Comparison of ENCODE assay signal across 30 mouse cellular contexts in genomic region chr13:81744092-81744396, GRCm38 (mm10). TPM values are rescaled to one million over a fixed set of nuclear protein-coding genes. Genes with fewer than 3 reads are reported as not detected.
DNase-seq lines count a peak whose midpoint lies in the region; ATAC-seq and TF ChIP-seq lines count a peak whose summit lies in the region.
"Had no signal": no experiment of that assay in that cellular context is flagged by ENCODE, and none has a peak within 500 bp of the region (broad histone marks: within the 10 kb centered on the region; RNA-seq: fewer than 3 reads in every experiment).

No protein-coding gene starts in this region.

- TF ChIP-seq EP300 in lung, postnatal 0 days (IDR thresholded peaks at IDR 0.05): no peak

- TF ChIP-seq CTCF in kidney, postnatal 0 days (IDR thresholded peaks at IDR 0.05; ENCODE audit: low read depth): no peak
- no peak for TF ChIP-seq CTCF in intestine, postnatal 0 days (IDR thresholded peaks at IDR 0.05; ENCODE audit: low read depth)
- no peak for TF ChIP-seq CTCF in lung, postnatal 0 days (IDR thresholded peaks at IDR 0.05)

- no peaks in the 10 kb centered on the region for H3K36me3 ChIP-seq in kidney, postnatal 0 days (ENCODE audit: insufficient read depth, low read length)
- H3K36me3 ChIP-seq in intestine, embryonic 15.5 days: no peaks in the 10 kb centered on the region
- no peaks in the 10 kb centered on the region for H3K36me3 ChIP-seq in intestine, postnatal 0 days (ENCODE audit: control insufficient read depth, insufficient read depth)
- no peaks in the 10 kb centered on the region for H3K36me3 ChIP-seq in lung, postnatal 0 days (ENCODE audit: insufficient read depth, low read length)
- H3K36me3 ChIP-seq: embryonic facial prominence, embryonic 10.5 days; embryonic facial prominence, embryonic 13.5 days; forebrain, embryonic 12.5 days; forebrain, embryonic 15.5 days; G1E; heart, embryonic 12.5 days; heart, embryonic 15.5 days; hindbrain, embryonic 10.5 days; hindbrain, embryonic 13.5 days had no signal

- no peak overlapping the region for H3K4me3 ChIP-seq in kidney, postnatal 0 days (replicated peaks; ENCODE audit: low read depth, low read length)
- H3K4me3 ChIP-seq in intestine, embryonic 15.5 days (replicated peaks): no peak overlapping the region
- no peak overlapping the region for H3K4me3 ChIP-seq in intestine, postnatal 0 days (ENCODE audit: low read depth, low read length)
- no peak overlapping the region for H3K4me3 ChIP-seq in lung, postnatal 0 days (ENCODE audit: low read depth, low read length)
- H3K4me3 ChIP-seq: embryonic facial prominence, embryonic 10.5 days; embryonic facial prominence, embryonic 13.5 days; erythroblast, embryonic 14.5 days; forebrain, embryonic 12.5 days; forebrain, embryonic 15.5 days; heart, embryonic 12.5 days; heart, embryonic 15.5 days; hindbrain, embryonic 10.5 days; hindbrain, embryonic 13.5 days had no signal

- no peak overlapping the region for H3K4me2 ChIP-seq in kidney, postnatal 0 days (ENCODE audit: low read length)
- H3K4me2 ChIP-seq in intestine, embryonic 15.5 days (replicated peaks): no peak overlapping the region
- H3K4me2 ChIP-seq in intestine, postnatal 0 days (replicated peaks; ENCODE audit: low read depth): peak overlapping the region; percentile 24; the same call in 1 of the 2 replicates
- H3K4me2 ChIP-seq in lung, postnatal 0 days (replicated peaks; ENCODE audit: low read depth, low read length): no peak overlapping the region
- H3K4me2 ChIP-seq: embryonic facial prominence, embryonic 13.5 days; forebrain, embryonic 12.5 days; forebrain, embryonic 15.5 days; heart, embryonic 12.5 days; heart, embryonic 15.5 days; hindbrain, embryonic 13.5 days had no signal

- H3K4me1 ChIP-seq in kidney, postnatal 0 days (replicated peaks; ENCODE audit: insufficient read depth, low read length): no peaks in the 10 kb centered on the region
- no peaks in the 10 kb centered on the region for H3K4me1 ChIP-seq in intestine, embryonic 15.5 days (replicated peaks)
- no peaks in the 10 kb centered on the region for H3K4me1 ChIP-seq in intestine, postnatal 0 days (replicated peaks; ENCODE audit: control insufficient read depth, insufficient read depth, low read length)
- H3K4me1 ChIP-seq in lung, postnatal 0 days (ENCODE audit: insufficient read depth, low read depth, low read length): no peaks in the 10 kb centered on the region
- H3K4me1 ChIP-seq: embryonic facial prominence, embryonic 10.5 days; embryonic facial prominence, embryonic 13.5 days; forebrain, embryonic 12.5 days; forebrain, embryonic 15.5 days; heart, embryonic 12.5 days; heart, embryonic 15.5 days; hindbrain, embryonic 13.5 days had no signal

- 0 out of 2 replicates have a peak, but pooled peaks have one; percentile 25 for ATAC-seq in kidney, postnatal 0 days (replicated peaks; ENCODE audit: low FRiP score, low read depth)
- peak; percentile 53 for ATAC-seq in intestine, embryonic 15.5 days
- ATAC-seq in intestine, postnatal 0 days: peak; percentile 83
- no peak for ATAC-seq in lung, postnatal 0 days
- ATAC-seq: forebrain, embryonic 15.5 days; hindbrain, embryonic 16.5 days; Patski had no signal

- H3K9ac ChIP-seq in kidney, postnatal 0 days (ENCODE audit: low read depth, low read length): no peak overlapping the region
- H3K9ac ChIP-seq in intestine, embryonic 15.5 days: no peak overlapping the region
- H3K9ac ChIP-seq in intestine, postnatal 0 days (ENCODE audit: low read depth, low read length): no peak overlapping the region
- H3K9ac ChIP-seq in lung, postnatal 0 days (replicated peaks; ENCODE audit: low read depth): no peak overlapping the region
- H3K9ac ChIP-seq: embryonic facial prominence, embryonic 13.5 days; forebrain, embryonic 12.5 days; forebrain, embryonic 15.5 days; heart, embryonic 12.5 days; heart, embryonic 15.5 days; hindbrain, embryonic 13.5 days had no signal

- no peaks in the 10 kb centered on the region for H3K27me3 ChIP-seq in kidney, postnatal 0 days (ENCODE audit: insufficient read depth, low read length)
- no peaks in the 10 kb centered on the region for H3K27me3 ChIP-seq in intestine, embryonic 15.5 days (replicated peaks)
- no peaks in the 10 kb centered on the region for H3K27me3 ChIP-seq in intestine, postnatal 0 days (replicated peaks; ENCODE audit: control insufficient read depth, insufficient read depth, low read length)
- no peaks in the 10 kb centered on the region for H3K27me3 ChIP-seq in lung, postnatal 0 days (replicated peaks; ENCODE audit: insufficient read depth, low read length)
- H3K27me3 ChIP-seq: CH12.LX; embryonic facial prominence, embryonic 13.5 days; forebrain, embryonic 12.5 days; forebrain, embryonic 15.5 days; heart, embryonic 12.5 days; heart, embryonic 15.5 days; hindbrain, embryonic 13.5 days; Patski had no signal

- no peaks in the 10 kb centered on the region for H3K9me3 ChIP-seq in kidney, postnatal 0 days (replicated peaks; ENCODE audit: low read length)
- H3K9me3 ChIP-seq in intestine, embryonic 15.5 days: no peaks in the 10 kb centered on the region
- no peaks in the 10 kb centered on the region for H3K9me3 ChIP-seq in intestine, postnatal 0 days (ENCODE audit: control insufficient read depth)
- no peaks in the 10 kb centered on the region for H3K9me3 ChIP-seq in lung, postnatal 0 days (ENCODE audit: low read length)
- H3K9me3 ChIP-seq: embryonic facial prominence, embryonic 13.5 days; forebrain, embryonic 12.5 days; forebrain, embryonic 15.5 days; G1E; heart, embryonic 12.5 days; heart, embryonic 15.5 days; hindbrain, embryonic 13.5 days had no signal

- no peak overlapping the region for H3K27ac ChIP-seq in kidney, postnatal 0 days
- H3K27ac ChIP-seq in intestine, embryonic 15.5 days: no peak overlapping the region
- no peak overlapping the region for H3K27ac ChIP-seq in intestine, postnatal 0 days (ENCODE audit: low read depth, low read length)
- H3K27ac ChIP-seq in lung, postnatal 0 days (ENCODE audit: low read length): no peak overlapping the region
- H3K27ac ChIP-seq: embryonic facial prominence, embryonic 10.5 days; embryonic facial prominence, embryonic 13.5 days; forebrain, embryonic 12.5 days; forebrain, embryonic 15.5 days; heart, embryonic 15.5 days; hindbrain, embryonic 10.5 days; hindbrain, embryonic 13.5 days had no signal

- WGBS in kidney, postnatal 0 days: 40% methylated on average over 2 of the region's 2 CpGs
- WGBS in intestine, embryonic 15.5 days: 39% methylated on average over 2 of the region's 2 CpGs
- WGBS in intestine, postnatal 0 days: 39% methylated on average over 2 of the region's 2 CpGs
- 45% methylated on average over 2 of the region's 2 CpGs for WGBS in lung, postnatal 0 days

- DNase-seq in kidney, postnatal 0 days (ENCODE audit: low spot score): no peak
- DNase-seq in kidney, postnatal 4 days: no peak
- no peak for DNase-seq in c-Kit-positive CD71-positive TER-119-positive erythroid progenitor cells, embryonic 14.5 days (ENCODE audit: low spot score)
- DNase-seq in lung, postnatal 0 days (ENCODE audit: low spot score): no peak
- DNase-seq: adrenal gland, postnatal 14 days; B cell, adult 2 months; cerebellum, adult 11-12 months; cerebellum, adult 8-10 months; cerebellum, postnatal 10 days; cerebellum, postnatal 36 days; embryo, embryonic 11 days; gastrocnemius, postnatal 25 days; heart, adult 18-20 months; heart, postnatal 10 days; heart, postnatal 36 days had no signal

RNA-seq across cellular contexts. Expression of gene Mblac2, which starts 32.9 kb away (rescaled TPM):
- polyA plus RNA-seq in kidney, postnatal 0 days (2015; fragmentation: Nextera tagmentation; extraction: Ambion mirVana): 8.7 and 9.7 TPM in 2 replicates
- 8.4 and 9.2 TPM in 2 replicates for polyA plus RNA-seq in intestine, embryonic 15.5 days (2015; fragmentation: Nextera tagmentation; extraction: Ambion mirVana)
- 3.7 and 4.6 TPM in 2 replicates for polyA plus RNA-seq in intestine, postnatal 0 days (2015; fragmentation: Nextera tagmentation; extraction: Ambion mirVana)
- 5.6 and 6.5 TPM in 2 replicates for polyA plus RNA-seq in lung, postnatal 0 days (2015; fragmentation: Nextera tagmentation; extraction: Ambion mirVana)
- polyA plus RNA-seq: erythroblast, embryonic 14.5 days had no signal

RNA-seq across cellular contexts. Expression of gene Polr3g, which starts 33.2 kb away (rescaled TPM):
- 7.8 and 8.1 TPM in 2 replicates for polyA plus RNA-seq in kidney, postnatal 0 days (2015; fragmentation: Nextera tagmentation; extraction: Ambion mirVana)
- 16.7 and 17.2 TPM in 2 replicates for polyA plus RNA-seq in intestine, embryonic 15.5 days (2015; fragmentation: Nextera tagmentation; extraction: Ambion mirVana)
- 6.2 and 8.9 TPM in 2 replicates for polyA plus RNA-seq in intestine, postnatal 0 days (2015; fragmentation: Nextera tagmentation; extraction: Ambion mirVana)
- polyA plus RNA-seq in lung, postnatal 0 days (2015; fragmentation: Nextera tagmentation; extraction: Ambion mirVana): 5.1 and 5.2 TPM in 2 replicates

RNA-seq across cellular contexts. Expression of gene Cetn3, which starts 38.8 kb away (rescaled TPM):
- polyA plus RNA-seq in kidney, postnatal 0 days (2015; fragmentation: Nextera tagmentation; extraction: Ambion mirVana): 266 and 281 TPM in 2 replicates
- polyA plus RNA-seq in intestine, embryonic 15.5 days (2015; fragmentation: Nextera tagmentation; extraction: Ambion mirVana): 175 and 207 TPM in 2 replicates
- polyA plus RNA-seq in intestine, postnatal 0 days (2015; fragmentation: Nextera tagmentation; extraction: Ambion mirVana): 130 and 136 TPM in 2 replicates
- polyA plus RNA-seq in lung, postnatal 0 days (2015; fragmentation: Nextera tagmentation; extraction: Ambion mirVana): 184 and 185 TPM in 2 replicates
